Mouse (Mus musculus) macrophage (primary cell): ENCODE measurements around the gene Apol9b. TPM values are rescaled to one million over a fixed set of nuclear protein-coding genes. Genes with fewer than 3 reads are reported as not detected.
"Not testable (repeated sequence)": the region's sequence is repeated elsewhere in the genome, so short reads cannot be mapped to it uniquely, and the experiment has no call there.

Experiments
- H3K27ac ChIP-seq: fragments of 350-480 bp; formaldehyde crosslinking; 2 replicates; pipeline ENCODE4 v1.9.0; 2021
- H3K36me3 ChIP-seq: fragments of 350-480 bp; formaldehyde crosslinking; 2 replicates; pipeline ENCODE4 v1.9.0; 2021; ENCODE audit errors: inconsistent target
- H3K4me3 ChIP-seq: fragments of 350-480 bp; formaldehyde crosslinking; 2 replicates; pipeline ENCODE4 v1.9.0; 2021; ENCODE audit errors: inconsistent target
- H3K79me2 ChIP-seq: fragments of 350-480 bp; formaldehyde crosslinking; 2 replicates; pipeline ENCODE4 v1.9.0; 2021; ENCODE audit errors: inconsistent target
- WGBS: methylation state at CpG from one replicate; pipeline ENCODE4 v1.1.7; 2026; ENCODE audit warnings: inconsistent platforms; ENCODE audit not compliant: missing documents; 5-methylcytosine and 5-hydroxymethylcytosine counted together
- polyA plus RNA-seq: library from polyadenylated mRNA; stranded (reverse); fragments of 250-400 nt; gene quantifications from 3 replicates; pipeline ENCODE4 v1.2.4, GENCODE M21; 2018; ENCODE audit warnings: inconsistent platforms
- total RNA-seq, 78 experiments: library from RNA; depleted of rRNA; stranded (reverse); fragments of 250-400 nt; gene quantifications; 1 replicate in 9 of 78; 2 replicates in 24 of 78; 3 replicates in 43 of 78; 4 replicates in 2 of 78; pipeline ENCODE4 v1.2.4; 2018; ENCODE audit warnings: inconsistent platforms in 56 of 78

The Apol9b gene
- 10 to 100 TPM in 10 of 26 experiments, 1 to 10 TPM in 5, under 1 TPM in 1, not detected in 10; 0.41 to 30.9 (median 12.2) TPM for total RNA-seq (2018; cell fraction: chromatin; rRNA removed)
- total RNA-seq (2018; cell fraction: cytosol; rRNA removed): 10 to 100 TPM in 13 of 26 experiments, 1 to 10 TPM in 2, under 1 TPM in 11; 0.28 to 48.5 (median 9.0) TPM
- total RNA-seq (2018; cell fraction: nucleus; rRNA removed): 10 to 100 TPM in 13 of 26 experiments, 1 to 10 TPM in 6, under 1 TPM in 5, not detected in 2; 0.42 to 62.4 (median 17.8) TPM
- 0.42 to 2.2 TPM (median 1.1 TPM) in 3 replicates for polyA plus RNA-seq

DNA sequence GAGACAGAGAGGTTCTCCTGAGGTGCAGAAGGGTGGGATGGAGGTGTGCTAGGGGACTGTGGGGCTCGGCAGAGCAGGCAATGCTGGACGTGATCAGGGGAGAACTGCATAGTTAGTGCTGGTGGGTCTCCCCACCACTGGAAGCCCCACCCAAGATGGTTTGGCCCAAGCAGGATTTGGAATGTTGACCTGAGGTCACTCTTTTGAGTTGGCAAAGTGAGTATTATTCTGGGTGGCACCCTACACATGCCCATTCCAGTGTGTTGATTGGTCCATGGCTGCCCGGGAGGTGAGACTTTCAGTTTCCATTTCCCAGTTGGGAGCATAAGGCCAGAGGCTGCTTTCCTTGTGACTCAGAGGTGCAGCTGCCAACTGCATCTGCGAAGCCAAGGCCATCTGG lies at the start of gene Apol9b:
Gene Apol9b, plus strand, starts transcription at position 301 of the 400 bp plus-strand sequence.
- H3K79me2 ChIP-seq, H3K27ac ChIP-seq, H3K4me3 ChIP-seq, H3K36me3 ChIP-seq: not testable (repeated sequence)
- WGBS: no CpG with 5 or more reads among the region's 4 CpGs

DNA sequence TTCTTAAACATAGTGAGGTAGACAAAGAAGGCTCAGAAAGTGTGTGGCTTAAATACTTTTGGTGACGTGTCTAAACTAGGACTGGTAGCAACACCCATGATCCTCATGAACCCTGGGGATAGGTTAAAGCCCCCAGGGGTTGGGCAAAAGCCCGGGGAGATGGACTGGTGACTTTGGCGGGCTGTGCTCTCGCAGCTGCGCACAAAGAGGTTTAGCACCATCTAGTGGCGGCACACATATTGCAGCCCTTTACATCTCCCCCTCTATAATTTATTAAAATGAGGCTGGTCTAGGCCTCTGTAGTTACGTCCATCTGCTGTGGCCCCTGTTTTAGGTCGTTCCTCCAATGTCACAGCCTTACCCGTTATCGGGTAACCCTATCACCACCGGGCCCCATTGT lies 44.9 kb upstream of the Apol9b start:
- not testable (repeated sequence) for H3K4me3 ChIP-seq, H3K79me2 ChIP-seq, H3K27ac ChIP-seq, H3K36me3 ChIP-seq
- 0% methylated on average over 3 of the region's 11 CpGs for WGBS

DNA sequence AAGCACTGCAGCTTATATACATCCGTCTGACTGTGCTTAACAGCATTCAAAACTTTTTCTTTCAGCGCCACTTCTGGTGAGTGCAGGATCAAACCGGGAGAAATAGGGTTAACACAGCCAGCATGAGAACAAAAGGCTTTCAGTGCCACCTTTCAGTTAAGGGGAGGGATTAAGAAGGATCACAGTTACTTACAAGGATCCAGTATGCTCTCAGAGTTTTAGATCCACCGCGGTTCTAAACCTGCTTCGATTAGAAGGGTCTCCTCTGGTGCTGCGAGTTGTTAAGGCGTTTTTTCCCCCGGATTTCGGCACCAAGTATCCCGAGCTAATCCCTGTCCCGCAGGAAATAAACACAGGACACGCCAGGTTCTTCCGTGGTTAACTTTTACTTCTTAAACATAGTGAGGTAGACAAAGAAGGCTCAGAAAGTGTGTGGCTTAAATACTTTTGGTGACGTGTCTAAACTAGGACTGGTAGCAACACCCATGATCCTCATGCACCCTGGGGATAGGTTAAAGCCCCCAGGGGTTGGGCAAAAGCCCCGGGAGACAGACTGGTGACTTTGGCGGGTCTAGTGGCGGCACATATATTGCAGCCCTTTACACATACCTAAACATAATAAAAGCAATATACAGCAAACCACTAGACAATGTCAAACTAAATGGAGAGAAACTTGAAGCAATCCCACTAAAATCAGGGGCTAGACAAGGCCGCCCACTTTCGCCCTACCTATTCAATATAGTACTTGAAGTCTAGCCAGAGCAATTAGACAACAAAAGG lies 37.1 kb upstream of the Apol9b start:
- H3K79me2 ChIP-seq, H3K36me3 ChIP-seq, H3K4me3 ChIP-seq, H3K27ac ChIP-seq: not testable (repeated sequence)
- 14% methylated on average over 18 of the region's 20 CpGs for WGBS

DNA sequence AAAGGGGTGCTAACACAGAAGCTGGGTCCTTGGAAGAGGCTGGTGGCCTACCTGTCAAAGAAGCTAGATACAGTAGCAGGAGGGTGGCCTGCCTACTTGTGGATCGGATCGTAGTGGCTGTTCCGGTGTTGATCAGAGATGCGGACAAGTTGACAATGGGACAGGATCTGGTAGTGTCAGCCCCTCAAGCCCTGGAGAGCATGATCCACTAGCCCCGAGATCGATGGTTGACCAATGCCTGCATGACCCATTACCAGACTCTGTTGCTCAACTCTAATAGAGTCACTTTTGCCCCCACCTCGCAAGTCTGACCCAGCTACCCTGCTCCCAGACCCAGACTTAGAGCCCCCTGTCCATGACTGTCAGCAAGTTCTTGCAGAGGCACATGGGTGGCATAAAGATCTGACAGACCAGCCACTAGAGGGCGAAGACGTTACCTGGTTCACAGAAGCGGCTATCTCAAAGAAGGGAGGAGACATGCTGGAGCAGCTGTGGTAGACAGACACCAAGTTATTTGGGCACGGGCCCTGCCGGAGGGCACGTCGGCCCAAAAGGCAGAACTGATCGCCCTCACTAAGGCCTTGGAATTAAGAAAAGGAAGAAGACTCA lies 34.0 kb upstream of the Apol9b start:
- 30% methylated on average over 11 of the region's 15 CpGs for WGBS
- H3K27ac ChIP-seq, H3K36me3 ChIP-seq: not testable (repeated sequence)

DNA sequence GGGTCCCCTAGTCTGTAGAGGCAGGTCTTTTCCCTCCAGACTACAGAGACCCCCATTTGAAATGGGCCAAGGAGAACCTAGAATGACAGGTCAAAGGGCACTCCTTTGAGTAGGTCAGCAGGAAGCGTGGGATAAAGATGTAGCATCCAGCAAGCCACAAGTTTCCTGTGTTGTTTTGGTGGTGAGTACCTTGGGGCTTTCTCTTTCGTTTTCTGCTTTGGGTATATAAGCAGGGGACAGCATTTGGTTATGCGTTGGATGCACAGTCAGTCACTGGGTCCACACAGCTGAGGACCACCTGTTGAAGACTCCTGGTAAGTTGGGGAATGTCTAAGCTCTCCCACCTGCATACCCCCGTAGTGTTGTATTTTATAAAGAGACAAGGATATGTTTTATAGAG lies 30.2 kb upstream of the Apol9b start, which contains the start of gene Apol7e:
Gene Apol7e, plus strand, starts transcription at position 202 of the 400 bp plus-strand sequence.
- H3K4me3 ChIP-seq, H3K79me2 ChIP-seq, H3K27ac ChIP-seq, H3K36me3 ChIP-seq: not testable (repeated sequence)
- 10% methylated on average over 3 of the region's 4 CpGs for WGBS

More for the DNA sequence above, 34.0 kb upstream of the Apol9b start:
- H3K4me3 ChIP-seq, H3K79me2 ChIP-seq: not testable (repeated sequence)

DNA sequence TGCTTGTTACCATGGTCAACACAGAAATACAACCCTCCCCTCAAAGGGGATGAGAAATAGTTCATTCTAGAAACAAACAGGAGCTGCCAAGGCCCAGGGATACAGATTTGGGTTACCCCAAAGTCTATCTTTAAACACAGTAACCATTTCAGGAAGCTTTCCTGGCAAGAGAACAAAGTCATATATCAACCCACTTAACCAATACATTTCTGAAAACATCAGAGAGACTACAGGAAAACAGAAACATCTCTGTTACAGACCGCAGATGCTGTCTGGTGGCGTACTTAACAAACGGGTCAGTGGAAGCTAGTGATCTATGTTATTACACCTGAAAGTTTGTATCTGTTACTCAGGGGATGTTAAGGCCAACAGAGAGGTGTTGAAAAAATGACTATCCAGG lies 23.5 kb upstream of the Apol9b start:
- not testable (repeated sequence) for H3K36me3 ChIP-seq, H3K4me3 ChIP-seq, H3K27ac ChIP-seq, H3K79me2 ChIP-seq
- WGBS: 100% methylated on average over 1 of the region's 3 CpGs

DNA sequence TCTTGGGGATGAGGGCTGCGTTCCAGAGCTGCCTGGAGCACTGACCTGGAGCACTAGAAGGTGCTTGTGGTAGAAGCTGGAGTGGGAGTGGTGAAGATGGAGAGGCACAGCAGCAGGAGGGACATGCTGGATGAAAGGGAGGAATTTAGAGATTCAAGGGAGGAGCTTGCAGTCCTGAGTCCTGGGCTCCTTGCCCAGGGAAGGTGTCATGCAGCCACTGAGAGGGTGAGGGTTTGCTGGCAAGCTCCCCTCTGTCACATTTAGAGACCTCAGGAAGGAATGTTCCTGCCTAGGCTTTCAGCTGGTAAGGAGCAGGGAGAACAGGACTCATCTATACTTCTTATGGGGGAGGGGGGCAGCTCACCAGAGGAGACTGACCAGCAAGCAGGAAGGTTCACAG lies 19.9 kb upstream of the Apol9b start:
- not testable (repeated sequence) for H3K79me2 ChIP-seq, H3K27ac ChIP-seq, H3K4me3 ChIP-seq, H3K36me3 ChIP-seq
- WGBS: no CpG with 5 or more reads among the region's 1 CpGs

DNA sequence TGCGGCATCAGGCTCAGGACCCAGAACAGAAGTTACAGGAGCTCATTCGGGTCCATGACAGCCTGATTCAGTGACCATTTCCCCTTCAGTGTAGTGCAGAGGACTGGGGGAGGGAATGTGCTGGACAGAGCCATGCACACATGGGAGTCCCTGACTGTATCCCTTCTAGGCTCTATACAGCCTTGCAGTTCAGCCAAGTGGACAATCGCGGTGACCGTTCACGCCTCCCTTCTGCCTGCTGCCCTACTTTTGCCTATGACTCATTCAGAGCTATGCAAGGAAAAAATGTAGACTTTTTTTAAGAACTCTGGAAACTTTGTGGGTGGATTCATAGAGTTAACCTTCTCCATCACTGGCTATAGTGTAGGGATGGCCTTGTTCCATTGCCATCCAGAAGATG lies 10.6 kb upstream of the Apol9b start:
- not testable (repeated sequence) for H3K79me2 ChIP-seq
- WGBS: 63% methylated on average over 2 of the region's 6 CpGs

DNA sequence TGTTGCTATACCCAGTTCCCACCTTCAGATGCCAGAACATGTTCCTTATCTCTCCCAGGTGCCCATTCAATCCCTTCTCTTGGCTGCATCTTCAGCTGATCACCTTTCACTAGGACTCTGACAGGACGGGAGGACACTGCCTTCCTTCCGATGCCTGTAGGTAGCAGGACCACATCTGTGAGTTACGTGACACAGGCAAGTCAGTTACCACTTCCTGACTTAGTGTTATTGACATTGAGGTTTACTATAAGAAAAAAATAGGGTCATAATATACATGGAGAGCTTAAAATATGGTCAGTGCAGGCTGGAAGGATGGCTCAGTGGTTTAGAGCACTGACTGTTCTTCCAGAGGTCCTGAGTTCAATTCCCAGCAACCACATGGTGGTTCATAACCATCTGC lies 7.3 kb upstream of the Apol9b start:
- H3K27ac ChIP-seq, H3K36me3 ChIP-seq, H3K4me3 ChIP-seq, H3K79me2 ChIP-seq: not testable (repeated sequence)
- WGBS: no CpG with 5 or more reads among the region's 3 CpGs

More for the DNA sequence above, 10.6 kb upstream of the Apol9b start:
- not testable (repeated sequence) for H3K4me3 ChIP-seq, H3K36me3 ChIP-seq, H3K27ac ChIP-seq

DNA sequence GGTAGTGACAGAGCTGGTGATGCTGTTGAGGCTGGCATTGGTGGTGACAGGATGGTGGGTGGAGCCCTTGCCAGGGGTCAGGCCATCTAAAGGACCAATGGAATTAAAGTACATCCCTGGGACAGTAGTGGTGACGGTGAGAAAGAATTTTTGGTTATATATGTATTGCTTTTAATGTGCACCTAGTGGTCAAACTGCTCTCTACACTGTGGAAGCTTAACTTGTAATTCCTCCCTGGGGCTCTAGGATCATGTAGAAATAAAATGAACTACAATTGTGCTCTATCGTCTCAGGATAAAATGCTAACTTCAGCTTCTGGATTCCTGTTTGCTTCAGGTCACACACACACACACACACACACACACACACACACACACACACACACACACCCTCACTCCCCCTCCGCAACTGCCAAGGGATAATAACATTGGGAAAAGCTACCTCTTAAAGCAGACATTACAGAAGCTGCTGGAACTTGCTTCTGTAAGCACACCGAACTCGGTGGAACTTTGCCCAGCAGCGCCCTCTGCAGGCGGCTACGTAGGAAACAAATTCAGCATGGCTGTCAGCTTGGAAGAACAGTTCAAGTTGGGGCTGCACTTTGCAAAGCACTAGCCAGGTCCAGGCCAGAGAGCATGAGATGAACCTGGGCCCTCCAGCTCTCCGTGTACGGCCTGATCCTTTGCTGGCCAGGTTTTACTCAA lies 4.5 kb upstream of the Apol9b start:
- H3K27ac ChIP-seq, H3K36me3 ChIP-seq, H3K79me2 ChIP-seq, H3K4me3 ChIP-seq: not testable (repeated sequence)
- 17% methylated on average over 2 of the region's 10 CpGs for WGBS

DNA sequence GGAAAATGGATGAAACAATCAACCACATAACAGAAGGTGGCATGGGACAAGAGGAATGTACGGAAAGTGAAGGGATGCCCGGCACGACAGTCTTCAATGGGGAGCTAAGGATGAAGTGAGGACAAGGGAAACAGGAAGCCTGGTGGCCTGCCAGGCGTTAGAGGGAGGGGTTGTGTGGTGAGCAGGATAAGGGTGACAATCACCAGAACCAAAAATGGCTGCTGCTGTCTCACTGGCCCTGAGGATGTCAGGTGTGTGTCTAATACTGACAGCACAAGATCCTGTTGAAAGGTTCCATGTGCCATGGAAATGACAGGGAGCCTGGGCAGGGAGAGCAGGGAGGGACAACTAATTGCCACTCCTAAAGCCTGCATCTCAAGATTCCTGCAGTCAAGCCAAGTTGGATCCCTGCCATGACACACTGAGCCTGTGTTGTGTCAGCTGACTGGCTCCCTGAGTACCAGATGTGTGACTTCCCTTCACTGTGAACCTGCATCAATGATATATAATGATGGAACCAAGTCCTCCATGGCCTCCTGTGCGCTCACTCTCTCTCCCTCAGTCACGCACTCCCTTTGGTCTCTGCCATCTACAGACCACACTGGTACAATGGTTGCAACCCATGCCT lies 3.3 kb upstream of the Apol9b start:
- not testable (repeated sequence) for H3K79me2 ChIP-seq, H3K4me3 ChIP-seq, H3K36me3 ChIP-seq, H3K27ac ChIP-seq
- 100% methylated on average over 2 of the region's 6 CpGs for WGBS

DNA sequence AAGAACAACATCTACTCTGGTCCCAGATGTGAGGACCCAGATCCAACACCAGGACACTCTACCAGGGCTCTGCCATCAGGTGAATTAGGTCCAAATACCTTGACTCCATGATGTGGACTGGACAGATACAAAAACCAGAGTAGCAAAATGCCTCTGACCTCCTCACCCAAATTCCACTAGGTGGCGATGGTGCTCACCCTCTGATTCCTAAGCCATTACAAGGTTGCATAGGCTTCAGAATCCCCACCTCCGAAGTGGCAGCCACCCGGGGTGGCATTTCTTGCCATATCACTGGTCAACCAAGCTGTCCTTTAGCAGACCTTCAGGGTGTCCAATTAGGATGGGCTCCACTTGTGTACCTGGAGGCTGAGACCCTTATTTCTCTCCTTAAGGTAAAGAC lies 1.7 kb upstream of the Apol9b start:
- not testable (repeated sequence) for H3K36me3 ChIP-seq, H3K27ac ChIP-seq, H3K4me3 ChIP-seq, H3K79me2 ChIP-seq
- WGBS: 0% methylated on average over 1 of the region's 3 CpGs

DNA sequence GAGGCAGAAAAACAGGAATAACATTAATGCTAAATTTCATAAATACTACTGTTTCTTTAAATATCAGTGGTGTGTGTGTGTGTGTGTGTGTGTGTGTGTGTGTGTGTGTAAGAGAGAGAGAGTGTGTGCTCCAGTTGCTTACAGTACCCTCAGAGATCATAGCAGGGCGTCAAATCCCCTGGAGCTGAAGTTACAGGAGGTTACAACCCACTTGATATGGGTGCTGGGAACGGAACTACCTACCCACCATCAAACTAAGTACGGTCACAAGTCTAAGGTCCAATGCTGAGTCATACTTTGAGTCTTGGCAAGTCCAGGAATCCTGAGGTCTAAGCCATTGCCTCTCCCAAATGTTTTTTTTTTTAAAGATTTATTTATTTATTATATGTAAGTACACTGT lies 1.1 kb upstream of the Apol9b start:
- not testable (repeated sequence) for H3K27ac ChIP-seq, H3K79me2 ChIP-seq, H3K36me3 ChIP-seq, H3K4me3 ChIP-seq
- 87% methylated on average over 3 of the region's 3 CpGs for WGBS

DNA sequence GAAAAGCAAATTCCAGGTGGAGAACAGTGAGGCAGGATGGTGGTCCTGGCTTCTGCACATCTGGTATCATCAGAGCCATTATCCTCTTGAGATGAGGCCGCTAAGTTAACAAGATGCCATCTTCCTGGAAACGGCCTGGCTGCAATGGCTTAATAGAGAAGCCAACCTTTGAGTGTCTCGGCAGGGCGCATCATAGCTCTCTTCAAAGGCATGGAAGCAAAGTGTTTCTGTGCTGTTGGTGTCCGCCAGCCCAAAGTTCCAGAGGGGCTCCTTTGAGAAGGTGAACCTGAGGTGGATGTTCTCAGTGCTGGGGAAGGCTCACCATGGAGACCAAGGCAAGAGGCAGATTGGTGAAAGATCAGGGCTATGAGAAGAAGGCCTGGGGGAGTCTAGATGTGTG lies 2.8 kb downstream of the Apol9b start:
- no peak overlapping the region for H3K27ac ChIP-seq
- H3K4me3 ChIP-seq: no peak overlapping the region
- 93% methylated on average over 5 of the region's 5 CpGs for WGBS
- H3K36me3 ChIP-seq: no peaks in the 10 kb centered on the region
- no peaks in the 10 kb centered on the region for H3K79me2 ChIP-seq
